Mouse (Mus musculus): ENCODE measurements around the gene Igsf8.

Gene Igsf8

DNA sequence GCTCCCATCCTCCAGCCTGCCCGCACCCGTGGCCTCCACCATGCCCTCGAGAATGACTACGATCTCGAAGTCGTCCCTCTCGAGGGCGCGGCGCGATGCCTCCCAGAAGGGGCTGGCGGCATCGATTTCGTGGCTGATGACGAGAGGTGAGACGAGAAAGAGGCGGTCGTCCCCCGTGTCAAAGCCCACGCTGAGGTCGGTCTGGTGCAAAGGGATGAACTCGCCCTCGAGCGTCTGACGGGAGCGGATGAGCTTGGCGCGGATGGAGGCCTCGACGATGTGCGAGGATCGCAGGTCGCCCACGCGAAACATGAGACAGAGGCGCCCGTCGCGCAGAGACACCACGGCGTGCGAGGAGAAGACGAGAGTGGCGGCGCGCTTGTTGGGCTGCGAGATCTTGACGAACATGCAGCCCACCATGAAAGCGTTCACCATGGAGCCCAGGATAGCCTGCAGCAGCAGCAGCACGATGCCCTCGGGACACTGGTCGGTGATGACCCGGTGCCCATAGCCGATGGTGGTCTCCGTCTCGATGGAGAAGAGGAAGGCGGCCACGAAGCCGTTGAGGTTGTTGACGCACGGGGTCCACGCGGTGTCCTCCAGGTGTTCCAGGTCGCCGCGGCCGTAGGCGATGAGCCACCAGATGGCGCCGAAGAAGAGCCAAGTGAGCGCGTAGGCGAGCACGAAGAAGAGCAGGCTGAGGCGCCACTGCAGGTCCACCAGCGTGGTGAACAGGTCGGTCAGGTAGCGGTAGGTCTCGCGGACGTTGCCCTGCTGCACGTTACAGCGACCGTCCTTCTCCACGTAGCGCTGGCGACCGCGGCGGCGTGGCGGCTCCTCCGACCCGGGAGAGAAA is 64.5 kb downstream of the Igsf8 start:
- DNase-seq, result peak; percentile 92 to 94

GRCm38 (mm10) chr1:172326684-172327083 is 65.2 kb downstream of the Igsf8 start:
- peak in 1 of 2 experiments; percentile 46 for DNase-seq

GRCm38 (mm10) chr1:172327206-172328001 is 66.0 kb downstream of the Igsf8 start:
- peak; percentile 37 to 46 for DNase-seq

DNA sequence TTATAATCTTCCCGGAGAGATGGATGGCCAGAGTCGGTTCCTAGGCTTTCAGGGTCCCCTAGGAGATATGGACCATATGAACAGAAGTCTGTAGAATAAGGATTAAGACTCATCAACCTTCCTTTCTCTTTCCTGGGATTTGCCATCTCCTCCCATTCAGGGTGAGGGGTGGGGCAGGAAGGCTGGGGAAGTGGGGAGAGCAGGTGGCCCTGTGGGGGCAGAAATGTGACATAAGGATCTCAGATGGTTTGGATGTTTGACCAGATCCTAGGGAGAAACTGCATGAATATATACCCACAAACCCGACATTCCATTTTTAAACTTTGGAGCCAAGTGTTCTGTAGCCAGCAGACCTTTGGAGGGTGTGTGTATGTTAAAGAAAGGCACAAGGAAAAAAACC is 66.6 kb downstream of the Igsf8 start:
- peak; percentile 45 to 62 for DNase-seq

DNA sequence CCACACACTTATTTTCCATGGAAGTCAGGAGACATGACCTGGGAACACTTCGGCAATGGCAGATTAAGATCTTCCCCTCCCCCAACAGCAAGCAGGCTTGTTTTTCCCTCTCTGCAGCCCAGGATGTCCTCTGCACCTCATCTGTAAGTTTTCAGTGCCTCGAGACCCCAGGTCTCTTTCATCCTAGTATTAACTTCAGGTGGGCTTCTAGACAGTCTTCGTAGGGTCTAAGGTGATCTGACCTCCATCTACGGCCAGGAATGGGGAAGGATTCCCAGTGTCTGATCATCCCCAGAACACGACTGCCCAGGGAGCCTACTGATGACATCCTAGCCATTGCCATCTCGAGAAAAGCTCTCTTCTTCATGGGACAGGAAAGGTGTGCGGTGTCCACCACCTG is 67.0 kb downstream of the Igsf8 start:
- peak; percentile 50 to 65 for DNase-seq

DNA sequence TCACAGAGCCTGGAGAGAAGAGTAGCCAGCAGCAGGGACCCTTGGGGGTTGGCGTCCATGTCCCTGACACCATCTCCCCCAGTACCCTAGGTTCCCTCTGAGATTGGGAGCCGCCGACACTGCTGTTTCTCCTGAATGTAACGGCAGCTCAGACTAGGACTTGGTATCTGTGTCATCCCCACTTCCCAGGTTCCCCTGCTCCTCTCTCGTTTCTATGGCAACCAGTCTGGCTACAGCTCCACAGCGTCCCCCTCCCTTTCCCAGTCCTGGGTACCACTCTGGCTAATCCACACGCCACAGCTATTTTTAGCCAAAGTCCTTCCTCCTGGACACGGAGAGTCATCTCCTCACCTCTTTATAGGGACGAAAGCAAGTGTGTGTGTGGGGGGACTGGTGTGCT is 67.7 kb downstream of the Igsf8 start, which contains the start of gene Kcnj9:
Gene Kcnj9, minus strand, starts transcription at position 188 of the 400 bp plus-strand sequence.
- DNase-seq, result peak; percentile 87 to 91

DNA sequence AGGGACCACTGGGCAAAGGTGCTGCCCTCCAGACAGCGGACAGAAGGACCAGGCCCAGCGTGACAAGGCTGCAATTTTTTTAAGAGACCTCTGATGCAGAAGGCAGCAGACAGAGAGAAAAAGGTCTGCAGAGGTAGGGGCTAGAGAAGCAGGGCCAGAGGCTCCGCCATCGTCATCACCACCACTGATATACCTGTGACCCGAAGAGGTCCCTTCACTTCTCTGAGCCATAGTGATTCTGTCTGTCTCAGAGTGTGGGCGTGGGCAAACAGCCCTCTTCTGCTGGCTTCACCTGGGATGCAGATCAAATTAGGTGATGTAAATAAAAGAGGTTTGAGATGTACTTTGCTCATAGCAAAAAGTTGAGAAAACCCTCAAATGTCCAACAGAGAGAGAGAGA is 68.2 kb downstream of the Igsf8 start:
- no peak for DNase-seq

- DNase-seq, result peak in 1 of 2 experiments; percentile 55
Measured at GRCm38 (mm10) chr1:172331422-172331947, 70.0 kb downstream of the Igsf8 start.

- DNase-seq, result no peak
Measured at GRCm38 (mm10) chr1:172332925-172333324, 71.5 kb downstream of the Igsf8 start.

- DNase-seq, result peak in 1 of 2 experiments; percentile 55
Measured at GRCm38 (mm10) chr1:172333512-172333911, 72.1 kb downstream of the Igsf8 start.

GRCm38 (mm10) chr1:172335804-172336203 is 74.4 kb downstream of the Igsf8 start:
- DNase-seq, result no peak

DNA sequence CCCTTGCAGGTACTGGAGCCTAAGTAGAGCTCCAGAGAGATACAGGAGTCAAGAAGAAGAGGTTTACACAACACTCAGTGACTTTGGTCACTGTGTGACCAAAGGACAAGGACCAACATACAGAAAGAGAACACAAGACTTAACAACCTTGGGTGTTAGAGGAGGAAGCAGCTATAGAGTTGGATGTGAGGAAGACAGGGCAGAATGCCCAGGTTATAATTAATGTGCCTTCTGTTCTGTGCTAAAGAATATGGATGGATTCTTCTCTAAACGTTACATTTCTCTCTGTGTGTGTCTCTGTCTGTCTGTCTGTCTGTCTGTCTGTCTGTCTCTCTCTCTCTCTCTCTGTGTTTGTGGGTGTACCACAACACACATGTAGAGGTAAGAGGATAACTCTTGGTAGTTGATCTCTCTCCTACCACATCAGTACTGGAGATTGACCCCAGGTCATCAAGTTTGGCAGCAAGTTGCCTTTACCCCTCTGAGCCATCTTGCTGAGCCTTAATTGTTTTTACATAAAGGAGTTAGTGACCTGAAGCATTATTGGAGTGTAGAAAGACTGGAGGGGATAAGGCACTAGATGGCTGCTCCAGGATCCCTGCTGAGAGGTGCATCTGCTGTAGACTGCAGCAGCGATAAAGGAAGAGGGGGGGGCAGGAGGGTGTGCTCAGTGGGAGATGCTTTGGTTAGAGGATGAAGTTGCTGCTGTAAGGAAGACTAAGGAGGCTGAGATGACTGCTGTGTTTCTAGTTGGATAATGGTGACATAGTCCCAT is 76.2 kb downstream of the Igsf8 start:
- DNase-seq, result peak; percentile 76 to 85

GRCm38 (mm10) chr1:172340729-172341321 is 79.4 kb downstream of the Igsf8 start, which contains the start of gene Kcnj10:
Kcnj10 (plus strand) TSS chr1:172341210.
- peak; percentile 76 to 87 for DNase-seq

DNA sequence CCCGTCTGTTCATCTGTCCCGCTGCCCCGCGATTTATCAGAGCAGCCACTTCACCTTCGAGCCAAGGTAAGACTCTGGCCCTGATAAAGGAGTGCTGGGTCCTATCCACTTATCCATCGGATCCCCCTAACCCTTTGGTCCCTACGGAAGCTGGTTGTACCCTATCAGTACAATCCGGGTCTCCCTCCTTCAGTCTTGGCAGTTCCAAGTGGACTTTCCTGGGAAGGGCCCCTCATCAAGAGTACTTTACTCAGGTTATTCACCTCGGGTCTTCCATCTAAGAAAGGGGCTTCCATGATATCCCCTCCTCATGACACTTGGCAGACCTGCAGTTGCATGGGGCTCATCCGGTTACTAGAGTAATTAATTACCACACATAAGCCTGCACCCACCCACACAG is 79.9 kb downstream of the Igsf8 start:
- no peak for DNase-seq

GRCm38 (mm10) chr1:172342729-172343128 is 81.3 kb downstream of the Igsf8 start:
- DNase-seq, result peak in 1 of 2 experiments; percentile 57

- DNase-seq, result no peak
Measured at GRCm38 (mm10) chr1:172343914-172344313, 82.5 kb downstream of the Igsf8 start.

GRCm38 (mm10) chr1:172344820-172345219 is 83.4 kb downstream of the Igsf8 start:
- no peak for DNase-seq

DNA sequence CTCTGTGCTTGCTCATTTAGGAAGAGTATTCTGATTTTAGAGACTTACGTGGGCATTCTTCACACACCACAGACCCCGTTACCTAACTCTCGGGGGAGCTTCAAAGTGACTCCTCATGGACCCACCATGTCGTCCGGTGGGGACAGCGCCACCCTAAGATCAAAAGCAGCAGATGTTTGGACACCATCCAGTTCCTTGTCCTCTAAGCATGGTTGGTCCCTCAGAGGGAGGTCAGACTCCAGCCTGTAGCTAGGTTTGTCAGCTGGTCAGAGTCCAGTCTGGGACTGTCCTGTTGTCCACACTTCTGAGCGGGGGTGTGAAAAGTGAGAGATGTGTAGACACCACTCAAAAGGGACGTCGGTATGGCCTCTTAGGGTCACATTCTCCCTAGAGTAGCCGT is 85.3 kb downstream of the Igsf8 start:
- no peak for DNase-seq

- DNase-seq, result no peak
Measured at GRCm38 (mm10) chr1:172347382-172347781, 85.9 kb downstream of the Igsf8 start.

DNA sequence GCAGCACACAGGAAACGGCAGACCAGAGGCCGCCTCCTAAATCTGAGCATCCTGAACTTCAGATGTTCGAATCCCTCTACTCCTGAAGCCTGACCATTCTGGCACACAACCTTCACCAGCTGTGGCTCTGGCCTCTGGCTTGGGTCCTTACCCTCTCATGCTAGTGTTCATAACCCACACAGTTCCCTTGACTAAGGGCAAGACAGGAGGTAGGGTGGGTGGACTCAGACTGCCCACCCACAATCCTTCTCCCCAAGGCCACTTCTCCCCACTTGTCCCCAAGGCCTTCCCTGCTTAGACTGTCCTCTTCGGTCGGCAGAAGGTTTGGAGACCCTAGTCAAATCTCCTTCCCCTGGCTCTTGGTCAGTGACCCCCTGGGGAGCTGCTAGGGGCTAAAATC is 88.1 kb downstream of the Igsf8 start:
- DNase-seq, result no peak

DNA sequence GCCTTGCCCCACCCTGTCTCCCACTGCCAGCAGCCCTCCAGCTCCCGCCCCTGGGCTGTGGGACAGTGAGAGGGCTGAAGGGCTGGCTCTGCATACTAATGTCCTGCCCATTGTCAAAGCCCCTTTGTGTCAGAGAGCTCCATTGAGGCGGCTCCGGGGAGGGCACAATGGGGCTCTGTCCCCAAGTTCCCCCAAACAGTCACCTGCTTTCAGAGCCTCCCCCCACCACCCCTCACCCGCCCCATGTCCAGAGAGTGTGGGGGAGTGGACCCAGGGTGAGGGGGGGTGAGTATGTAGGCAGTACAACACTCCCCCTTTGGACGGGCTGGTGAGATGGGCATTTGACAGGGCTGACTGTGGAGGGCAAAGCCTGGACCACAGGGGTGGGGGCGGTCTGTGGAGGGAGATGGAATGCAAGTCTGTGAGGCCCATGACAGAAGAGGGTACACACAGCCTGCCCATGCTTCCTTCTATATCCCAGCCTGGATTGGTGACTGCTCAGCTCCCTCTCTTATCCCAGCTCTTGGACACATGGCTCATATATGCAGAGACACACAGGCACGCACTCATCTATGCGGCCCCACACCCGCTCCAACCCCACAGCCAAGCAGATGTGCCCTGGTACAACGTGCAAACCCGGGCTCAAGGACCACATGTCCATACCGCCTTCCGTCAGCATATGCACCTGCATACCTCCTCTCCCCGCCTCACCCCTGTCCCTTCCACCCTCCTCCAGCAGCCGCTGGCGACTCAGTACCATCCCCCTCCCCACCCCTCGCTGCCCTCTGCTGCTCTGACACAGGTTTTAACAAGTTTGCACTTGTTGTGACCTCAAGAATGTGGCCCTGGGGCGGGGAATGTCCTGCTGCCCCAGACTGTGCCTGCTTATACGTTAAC is 88.7 kb downstream of the Igsf8 start:
- DNase-seq, result peak in 1 of 2 experiments; percentile 40

Data from cerebellum, postnatal 25 days (tissue).